Mouse (Mus musculus): Measurements from ENCODE around the gene Plekha6. TPM values are rescaled to one million over a fixed set of nuclear protein-coding genes. Genes with fewer than 3 reads are reported as not detected.

Plekha6 gene
- polyA plus RNA-seq, 1 experiment from 2014 or later, result 18.8 TPM

- WGBS, result 81% methylated on average over 10 of the region's 10 CpGs
- Histone ChIP-seq H3K4me1 (replicated peaks; ENCODE audit: control insufficient read depth, insufficient read depth, low read length) (peaks cover 4% of the 10 kb centered on the region), H3K9ac (ENCODE audit: low read length) (no peak overlapping the region)
Observed at GRCm38 (mm10) chr1:133215753-133216152, 51.7 kb downstream of the Plekha6 start.

GRCm38 (mm10) chr1:133217031-133217430 is 53.0 kb downstream of the Plekha6 start:
- Histone ChIP-seq H3K27ac (ENCODE audit: low read depth, low read length) (no peak overlapping the region), H3K4me1 (replicated peaks; ENCODE audit: control insufficient read depth, insufficient read depth, low read length) (peaks cover 3% of the 10 kb centered on the region; the same call in 1 of the 2 replicates), H3K4me3 (ENCODE audit: low read depth, low read length) (no peak overlapping the region), H3K9me3 (ENCODE audit: control insufficient read depth, low read length) (no peaks in the 10 kb centered on the region), H3K27me3 (ENCODE audit: control insufficient read depth, insufficient read depth, low read length) (no peaks in the 10 kb centered on the region), H3K36me3 (ENCODE audit: control insufficient read depth, insufficient read depth, low read length) (no peaks in the 10 kb centered on the region), H3K4me2 (ENCODE audit: low read depth, low read length, severe bottlenecking) (no peak overlapping the region), H3K9ac (ENCODE audit: low read length) (no peak overlapping the region)
- no peak for DNase-seq (ENCODE audit: low spot score)
- 73% methylated on average over 5 of the region's 5 CpGs for WGBS
- ATAC-seq (replicated peaks; ENCODE audit: low FRiP score), result no peak

More at GRCm38 (mm10) chr1:133215753-133216152, 51.7 kb downstream of the Plekha6 start:
- no peak for DNase-seq (ENCODE audit: low spot score)
- no peaks in the 10 kb centered on the region for H3K36me3 ChIP-seq (ENCODE audit: control insufficient read depth, insufficient read depth, low read length)
- H3K9me3 ChIP-seq (ENCODE audit: control insufficient read depth, low read length), result no peaks in the 10 kb centered on the region
- no peak overlapping the region for H3K27ac ChIP-seq (ENCODE audit: low read depth, low read length)
- no peaks in the 10 kb centered on the region for H3K27me3 ChIP-seq (ENCODE audit: control insufficient read depth, insufficient read depth, low read length)
- H3K4me3 ChIP-seq (ENCODE audit: low read depth, low read length), result no peak overlapping the region
- H3K4me2 ChIP-seq (ENCODE audit: low read depth, low read length, severe bottlenecking), result no peak overlapping the region
- ATAC-seq (replicated peaks; ENCODE audit: low FRiP score), result no peak

DNA sequence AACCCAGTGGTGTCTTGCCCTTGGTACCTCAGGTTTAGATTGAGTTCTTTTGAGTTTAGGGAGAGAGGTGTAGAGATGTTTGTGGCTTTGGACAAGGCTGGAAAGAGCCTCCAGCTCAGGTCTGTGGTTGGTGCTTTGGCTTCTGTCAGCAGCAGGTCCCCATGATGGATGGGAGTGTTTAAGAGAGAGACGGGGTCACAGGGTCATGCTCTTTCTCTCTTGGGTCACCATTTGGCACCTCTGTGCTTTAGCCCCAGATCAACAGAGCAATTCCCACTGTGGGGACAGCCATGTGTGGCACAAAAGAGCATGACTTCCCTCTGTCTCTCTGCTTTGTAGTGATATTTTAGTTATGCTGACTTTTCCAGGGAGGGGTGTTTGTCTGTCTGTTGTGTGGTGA is 55.1 kb downstream of the Plekha6 start:
- Histone ChIP-seq H3K4me3 (ENCODE audit: low read depth, low read length) (no peak overlapping the region), H3K27me3 (ENCODE audit: control insufficient read depth, insufficient read depth, low read length) (no peaks in the 10 kb centered on the region), H3K9ac (ENCODE audit: low read length) (no peak overlapping the region), H3K27ac (ENCODE audit: low read depth, low read length) (no peak overlapping the region), H3K9me3 (ENCODE audit: control insufficient read depth, low read length) (no peaks in the 10 kb centered on the region), H3K36me3 (ENCODE audit: control insufficient read depth, insufficient read depth, low read length) (no peaks in the 10 kb centered on the region), H3K4me2 (ENCODE audit: low read depth, low read length, severe bottlenecking) (no peak overlapping the region), H3K4me1 (replicated peaks; ENCODE audit: control insufficient read depth, insufficient read depth, low read length) (peaks cover 6% of the 10 kb centered on the region; the same call in 1 of the 2 replicates)
- no peak for DNase-seq (ENCODE audit: low spot score)
- WGBS, result 96% methylated on average over 1 of the region's 1 CpGs
- no peak for ATAC-seq (replicated peaks; ENCODE audit: low FRiP score)

DNA sequence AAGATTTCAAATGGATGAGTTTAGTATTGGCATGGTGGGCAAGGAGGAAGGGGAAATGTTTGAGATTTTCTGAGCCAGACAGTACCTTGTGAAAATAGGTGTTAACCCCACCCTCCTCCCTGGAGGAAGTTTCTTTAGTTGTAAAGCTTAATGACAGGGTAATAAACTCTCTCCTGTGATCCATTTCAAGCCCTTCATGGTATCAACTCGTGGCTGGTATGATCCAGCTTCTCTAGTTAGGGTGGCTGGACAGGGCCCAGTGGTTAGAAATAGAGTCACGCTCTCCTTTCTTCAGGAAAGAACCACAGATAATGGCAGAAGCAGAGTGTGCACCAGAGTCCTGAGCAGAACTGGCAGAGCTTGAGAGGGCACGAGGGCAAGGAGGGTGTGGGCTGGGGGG is 57.4 kb downstream of the Plekha6 start:
- H3K36me3 ChIP-seq (ENCODE audit: control insufficient read depth, insufficient read depth, low read length), result no peaks in the 10 kb centered on the region
- no peak overlapping the region for H3K4me3 ChIP-seq (ENCODE audit: low read depth, low read length)
- no peaks in the 10 kb centered on the region for H3K9me3 ChIP-seq (ENCODE audit: control insufficient read depth, low read length)
- H3K4me2 ChIP-seq (ENCODE audit: low read depth, low read length, severe bottlenecking), result no peak overlapping the region
- H3K27me3 ChIP-seq (ENCODE audit: control insufficient read depth, insufficient read depth, low read length), result no peaks in the 10 kb centered on the region
- no peak for DNase-seq (ENCODE audit: low spot score)
- H3K4me1 ChIP-seq (replicated peaks; ENCODE audit: control insufficient read depth, insufficient read depth, low read length), result peaks cover 8% of the 10 kb centered on the region; the same call in 1 of the 2 replicates
- no peak overlapping the region for H3K9ac ChIP-seq (ENCODE audit: low read length)
- no peak overlapping the region for H3K27ac ChIP-seq (ENCODE audit: low read depth, low read length)
- 86% methylated on average over 3 of the region's 3 CpGs for WGBS
- ATAC-seq (replicated peaks; ENCODE audit: low FRiP score), result no peak

- no peaks in the 10 kb centered on the region for H3K27me3 ChIP-seq (ENCODE audit: control insufficient read depth, insufficient read depth, low read length)
- 46% methylated on average over 6 of the region's 6 CpGs for WGBS
- no peak overlapping the region for H3K27ac ChIP-seq (ENCODE audit: low read depth, low read length)
- ATAC-seq (replicated peaks; ENCODE audit: low FRiP score), result no peak
- H3K9ac ChIP-seq (ENCODE audit: low read length), result no peak overlapping the region
- H3K4me2 ChIP-seq (ENCODE audit: low read depth, low read length, severe bottlenecking), result no peak overlapping the region
- peaks cover 17% of the 10 kb centered on the region; the same call in 1 of the 2 replicates for H3K4me1 ChIP-seq (replicated peaks; ENCODE audit: control insufficient read depth, insufficient read depth, low read length)
- no peaks in the 10 kb centered on the region for H3K9me3 ChIP-seq (ENCODE audit: control insufficient read depth, low read length)
- H3K4me3 ChIP-seq (ENCODE audit: low read depth, low read length), result no peak overlapping the region
- no peak for DNase-seq (ENCODE audit: low spot score)
- no peaks in the 10 kb centered on the region for H3K36me3 ChIP-seq (ENCODE audit: control insufficient read depth, insufficient read depth, low read length)
Observed at GRCm38 (mm10) chr1:133222445-133222995, 58.5 kb downstream of the Plekha6 start.

- Histone ChIP-seq H3K4me1 (replicated peaks; ENCODE audit: control insufficient read depth, insufficient read depth, low read length) (peaks cover 18% of the 10 kb centered on the region; the same call in 1 of the 2 replicates), H3K4me3 (ENCODE audit: low read depth, low read length) (no peak overlapping the region), H3K9ac (ENCODE audit: low read length) (no peak overlapping the region), H3K36me3 (ENCODE audit: control insufficient read depth, insufficient read depth, low read length) (no peaks in the 10 kb centered on the region), H3K4me2 (ENCODE audit: low read depth, low read length, severe bottlenecking) (no peak overlapping the region), H3K9me3 (ENCODE audit: control insufficient read depth, low read length) (no peaks in the 10 kb centered on the region), H3K27me3 (ENCODE audit: control insufficient read depth, insufficient read depth, low read length) (no peaks in the 10 kb centered on the region), H3K27ac (ENCODE audit: low read depth, low read length) (no peak overlapping the region)
- ATAC-seq (replicated peaks; ENCODE audit: low FRiP score) (no peak), DNase-seq (ENCODE audit: low spot score) (no peak)
Observed at GRCm38 (mm10) chr1:133224674-133225073, 60.7 kb downstream of the Plekha6 start.

- no peaks in the 10 kb centered on the region for H3K27me3 ChIP-seq (ENCODE audit: control insufficient read depth, insufficient read depth, low read length)
- peaks cover 18% of the 10 kb centered on the region; the same call in 1 of the 2 replicates for H3K4me1 ChIP-seq (replicated peaks; ENCODE audit: control insufficient read depth, insufficient read depth, low read length)
- no peak overlapping the region for H3K4me2 ChIP-seq (ENCODE audit: low read depth, low read length, severe bottlenecking)
- H3K9me3 ChIP-seq (ENCODE audit: control insufficient read depth, low read length), result no peaks in the 10 kb centered on the region
- H3K36me3 ChIP-seq (ENCODE audit: control insufficient read depth, insufficient read depth, low read length), result no peaks in the 10 kb centered on the region
- H3K27ac ChIP-seq (ENCODE audit: low read depth, low read length), result no peak overlapping the region
- no peak for DNase-seq (ENCODE audit: low spot score)
- ATAC-seq (replicated peaks; ENCODE audit: low FRiP score), result no peak
- H3K4me3 ChIP-seq (ENCODE audit: low read depth, low read length), result no peak overlapping the region
- H3K9ac ChIP-seq (ENCODE audit: low read length), result no peak overlapping the region
- 70% methylated on average over 3 of the region's 3 CpGs for WGBS
Observed at GRCm38 (mm10) chr1:133225137-133225536, 61.1 kb downstream of the Plekha6 start.

- DNase-seq (ENCODE audit: low spot score) (no peak), ATAC-seq (replicated peaks; ENCODE audit: low FRiP score) (no peak)
- Histone ChIP-seq H3K4me3 (ENCODE audit: low read depth, low read length) (no peak overlapping the region), H3K9ac (ENCODE audit: low read length) (no peak overlapping the region), H3K27ac (ENCODE audit: low read depth, low read length) (no peak overlapping the region), H3K36me3 (ENCODE audit: control insufficient read depth, insufficient read depth, low read length) (no peaks in the 10 kb centered on the region), H3K27me3 (ENCODE audit: control insufficient read depth, insufficient read depth, low read length) (no peaks in the 10 kb centered on the region), H3K9me3 (ENCODE audit: control insufficient read depth, low read length) (no peaks in the 10 kb centered on the region), H3K4me2 (ENCODE audit: low read depth, low read length, severe bottlenecking) (no peak overlapping the region), H3K4me1 (replicated peaks; ENCODE audit: control insufficient read depth, insufficient read depth, low read length) (peaks cover 18% of the 10 kb centered on the region; the same call in 1 of the 2 replicates)
- 85% methylated on average over 2 of the region's 2 CpGs for WGBS
Observed at GRCm38 (mm10) chr1:133225561-133225960, 61.6 kb downstream of the Plekha6 start.

GRCm38 (mm10) chr1:133225963-133226660 is 62.1 kb downstream of the Plekha6 start:
- ATAC-seq (replicated peaks; ENCODE audit: low FRiP score) (no peak), DNase-seq (ENCODE audit: low spot score) (no peak)
- no peak overlapping the region for H3K9ac ChIP-seq (ENCODE audit: low read length)
- no peak overlapping the region for H3K4me3 ChIP-seq (ENCODE audit: low read depth, low read length)
- 39% methylated on average over 9 of the region's 9 CpGs for WGBS
- peaks cover 18% of the 10 kb centered on the region; the same call in 1 of the 2 replicates for H3K4me1 ChIP-seq (replicated peaks; ENCODE audit: control insufficient read depth, insufficient read depth, low read length)
- no peaks in the 10 kb centered on the region for H3K9me3 ChIP-seq (ENCODE audit: control insufficient read depth, low read length)
- no peaks in the 10 kb centered on the region for H3K27me3 ChIP-seq (ENCODE audit: control insufficient read depth, insufficient read depth, low read length)
- H3K36me3 ChIP-seq (ENCODE audit: control insufficient read depth, insufficient read depth, low read length), result no peaks in the 10 kb centered on the region
- no peak overlapping the region for H3K4me2 ChIP-seq (ENCODE audit: low read depth, low read length, severe bottlenecking)
- no peak overlapping the region for H3K27ac ChIP-seq (ENCODE audit: low read depth, low read length)

Measured in forebrain, embryonic 11.5 days (tissue).